Mouse (Mus musculus) neural tube, embryonic 12.5 days (tissue): ENCODE measurements at regions not wholly inside any gene's neighbourhood (a gene's known extent, or its start where the extent isn't known, plus 50 kb on each side); places are given as distances from the start of the nearest gene placed in this dataset.
"Not testable (repeated sequence)": the region's sequence is repeated elsewhere in the genome, so short reads cannot be mapped to it uniquely, and the experiment has no call there.

Experiments
- ATAC-seq: fragments of 200-750 bp; cut with Nextera tagmentation; 2 replicates; pipeline ENCODE4 v1.8.0; 2017; ENCODE audit warnings: low read depth, mild to moderate bottlenecking, moderate TSS enrichment, moderate library complexity; ENCODE audit not compliant: low FRiP score
- H3K27ac ChIP-seq: fragments of 300-500 bp; sonication (generic); 2 replicates; pipeline ENCODE4 v1.5.1; 2016
- H3K27me3 ChIP-seq: fragments of 300-500 bp; sonication (generic); replicated peaks from 2 replicates; pipeline ENCODE4 v1.6.1; 2016; ENCODE audit warnings: mild to moderate bottlenecking
- H3K36me3 ChIP-seq: fragments of 300-500 bp; sonication (generic); 2 replicates; pipeline ENCODE4 v1.6.1; 2016; ENCODE audit warnings: mild to moderate bottlenecking
- H3K4me1 ChIP-seq: fragments of 300-500 bp; sonication (generic); 2 replicates; pipeline ENCODE4 v1.6.1; 2016
- H3K4me2 ChIP-seq: fragments of 300-500 bp; sonication (generic); replicated peaks from 2 replicates; pipeline ENCODE4 v1.6.1; 2016; ENCODE audit warnings: mild to moderate bottlenecking
- H3K4me3 ChIP-seq: fragments of 300-500 bp; sonication (generic); 2 replicates; pipeline ENCODE4 v1.5.1; 2016
- H3K9ac ChIP-seq: fragments of 300-500 bp; sonication (generic); 2 replicates; pipeline ENCODE4 v1.6.1; 2016; ENCODE audit warnings: mild to moderate bottlenecking
- H3K9me3 ChIP-seq: fragments of 300-500 bp; sonication (generic); 2 replicates; pipeline ENCODE4 v1.6.1; 2016; ENCODE audit warnings: mild to moderate bottlenecking
- WGBS: fragments of 180-500 bp; shearing (Covaris S2); methylation state at CpG from one replicate; pipeline ENCODE4 v1.1.7; 2016; 5-methylcytosine and 5-hydroxymethylcytosine counted together

- Histone ChIP-seq H3K9me3 (no peaks in the 10 kb centered on the region), H3K4me1 (no peaks in the 10 kb centered on the region), H3K9ac (no peak overlapping the region), H3K36me3 (no peaks in the 10 kb centered on the region), H3K4me2 (no peak overlapping the region), H3K27me3 (no peaks in the 10 kb centered on the region), H3K4me3 (no peak overlapping the region), H3K27ac (no peak overlapping the region)
- no peak for ATAC-seq
- 56% methylated on average over 6 of the region's 6 CpGs for WGBS
Observed at GRCm38 (mm10) chr5:60228966-60229365, 1579.7 kb upstream of the G6pd2 start.

DNA sequence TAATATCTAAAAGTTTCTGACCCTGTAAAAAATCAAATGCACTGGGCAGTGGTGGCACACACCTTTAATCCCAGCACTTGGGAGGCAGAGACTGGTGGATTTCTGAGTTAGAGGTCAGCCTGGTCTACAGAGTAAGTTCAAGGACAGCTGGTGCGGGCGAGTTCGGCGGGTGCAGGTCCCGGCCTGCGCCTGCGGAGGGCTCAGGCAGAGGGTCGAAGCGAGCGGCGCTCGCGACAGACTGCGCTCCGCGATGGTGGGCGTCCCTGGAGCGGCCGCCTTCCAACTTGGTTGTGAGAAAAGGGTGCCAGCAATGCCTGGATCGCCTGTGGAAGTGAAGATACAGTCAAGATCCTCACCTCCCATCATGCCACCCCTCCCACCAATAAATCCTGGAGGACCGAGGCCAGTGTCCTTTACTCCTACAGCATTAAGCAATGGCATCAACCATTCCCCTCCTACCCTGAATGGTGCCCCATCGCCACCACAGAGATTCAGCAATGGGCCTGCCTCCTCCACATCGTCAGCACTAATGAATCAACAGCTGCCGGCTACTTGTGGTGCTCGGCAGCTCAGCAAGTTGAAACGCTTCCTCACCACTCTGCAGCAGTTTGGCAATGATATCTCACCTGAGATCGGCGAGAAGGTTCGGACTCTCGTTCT, 1577.3 kb upstream of the G6pd2 start:
- not testable (repeated sequence) for H3K4me3 ChIP-seq, H3K9ac ChIP-seq, H3K4me1 ChIP-seq, H3K27me3 ChIP-seq, H3K27ac ChIP-seq, H3K9me3 ChIP-seq, H3K36me3 ChIP-seq
- H3K4me2 ChIP-seq: peak overlapping the region; percentile 47
- WGBS: 14% methylated on average over 30 of the region's 30 CpGs
- peak; percentile 75 for ATAC-seq

GRCm38 (mm10) chr5:60244185-60244584, 1564.4 kb upstream of the G6pd2 start:
- 95% methylated on average over 2 of the region's 2 CpGs for WGBS
- Histone ChIP-seq H3K9ac (no peak overlapping the region), H3K9me3 (no peaks in the 10 kb centered on the region), H3K4me2 (no peak overlapping the region), H3K36me3 (no peaks in the 10 kb centered on the region), H3K4me1 (no peaks in the 10 kb centered on the region), H3K4me3 (no peak overlapping the region), H3K27ac (no peak overlapping the region), H3K27me3 (no peaks in the 10 kb centered on the region)
- no peak for ATAC-seq

DNA sequence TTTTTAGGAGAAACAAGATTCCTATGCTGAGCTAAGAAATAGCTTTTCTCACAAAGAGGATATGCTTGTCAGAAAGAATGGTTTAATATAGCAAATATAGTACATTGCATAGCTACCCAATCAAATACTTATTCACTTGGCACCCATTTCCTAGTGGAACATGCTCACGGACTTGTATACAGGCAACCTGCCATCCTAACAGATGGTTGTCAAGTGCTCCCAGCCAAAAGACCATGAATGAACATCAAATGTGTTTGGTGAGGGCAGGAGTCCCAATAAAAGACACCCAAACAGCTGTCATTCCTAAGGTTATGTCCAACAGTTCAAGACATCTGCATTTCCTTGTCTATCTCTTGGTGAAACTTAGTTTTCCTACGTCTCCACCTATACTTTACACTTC, 1531.9 kb upstream of the G6pd2 start:
- no peaks in the 10 kb centered on the region for H3K36me3 ChIP-seq

More for the DNA sequence above, 1531.9 kb upstream of the G6pd2 start:
- no peaks in the 10 kb centered on the region for H3K27me3 ChIP-seq
- 88% methylated on average over 2 of the region's 2 CpGs for WGBS
- H3K9ac ChIP-seq: no peak overlapping the region
- H3K9me3 ChIP-seq: no peaks in the 10 kb centered on the region
- H3K4me1 ChIP-seq: no peaks in the 10 kb centered on the region
- no peak overlapping the region for H3K4me3 ChIP-seq
- no peak overlapping the region for H3K27ac ChIP-seq
- H3K4me2 ChIP-seq: no peak overlapping the region
- no peak for ATAC-seq
